Mouse (Mus musculus) mouse embryonic stem cell (cell line): ENCODE data around the gene Apbb1.

Experiments used
- in situ Hi-C, 2 experiments: fragments of 300-500 bp; cut with MboI; formaldehyde crosslinking; loops; 1 replicate in 1 of 2; 3 replicates in 1 of 2; pipeline ENCODE4 v1.14.3; 2019 to 2020; ENCODE audit warnings: low sequenced_read_pairs in 2 of 2, low pct_unique_long_range_greater_than_20kb in 1 of 2, mixed read lengths in 1 of 2; ENCODE audit not compliant: unreplicated experiment in 1 of 2

Gene Apbb1

GRCm38 (mm10) chr7:105545986-105546385 is 35.5 kb downstream of the Apbb1 start:
- in situ Hi-C loops = no loop called here

- in situ Hi-C loops = no loop called here
Measured at GRCm38 (mm10) chr7:105534162-105534561, 47.3 kb downstream of the Apbb1 start.

DNA sequence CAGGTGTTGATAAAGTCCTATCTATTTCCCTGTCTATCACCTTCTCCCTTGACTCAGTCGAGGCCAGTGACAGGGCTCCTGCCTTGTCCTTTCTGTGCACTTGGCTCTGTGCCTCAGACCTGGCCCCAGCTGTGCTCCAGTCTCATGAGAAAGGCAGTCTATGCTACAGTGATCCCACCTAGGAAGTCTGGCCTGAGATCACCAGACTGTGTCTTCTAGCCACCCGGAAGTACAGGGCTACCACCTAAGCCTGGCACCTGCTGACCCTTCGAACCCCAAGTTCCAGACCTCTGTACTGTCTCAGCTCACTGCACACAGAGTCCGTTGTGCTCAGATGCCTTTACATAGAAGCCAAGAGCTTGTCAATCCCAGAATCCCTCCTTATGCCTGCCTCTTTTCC is 53.4 kb downstream of the Apbb1 start:
- in situ Hi-C loops = no loop called here

DNA sequence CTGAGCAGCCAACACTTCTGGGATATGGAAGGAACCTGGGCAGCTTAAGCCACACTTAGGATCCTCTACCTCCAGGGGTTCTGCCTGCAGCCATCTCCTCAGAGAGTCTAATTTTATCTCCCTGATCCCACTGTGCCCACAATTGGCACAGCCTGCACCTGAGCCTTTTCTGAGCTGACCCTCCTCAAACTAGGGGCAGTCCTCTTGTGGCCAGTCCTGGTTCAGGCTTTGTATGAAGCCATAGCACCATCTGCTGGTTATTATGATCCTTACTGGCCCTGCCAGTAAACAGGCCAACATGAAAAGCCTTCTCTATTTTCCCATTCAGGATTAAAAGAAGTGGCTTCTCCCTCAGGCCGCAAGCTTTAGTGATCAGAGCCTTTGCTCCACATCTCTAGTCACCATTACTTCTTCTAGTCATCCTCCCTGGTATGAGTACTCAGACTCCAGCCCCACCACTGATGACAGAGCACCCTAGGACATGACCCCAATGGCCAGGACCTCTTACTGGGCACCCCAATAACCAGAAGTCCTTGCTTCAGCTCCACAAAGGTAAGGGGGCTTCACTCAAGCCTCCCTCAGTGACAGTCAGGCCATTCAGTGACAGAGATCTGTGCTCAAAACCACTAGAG is 54.0 kb downstream of the Apbb1 start:
- in situ Hi-C loops = no loop called here

- in situ Hi-C loops = loop anchor here (25.0 kb wide), 1 partner anchor 287 kb away; no protein-coding TSS in a partner anchor
Measured at GRCm38 (mm10) chr7:105524222-105524621, 57.2 kb downstream of the Apbb1 start.

DNA sequence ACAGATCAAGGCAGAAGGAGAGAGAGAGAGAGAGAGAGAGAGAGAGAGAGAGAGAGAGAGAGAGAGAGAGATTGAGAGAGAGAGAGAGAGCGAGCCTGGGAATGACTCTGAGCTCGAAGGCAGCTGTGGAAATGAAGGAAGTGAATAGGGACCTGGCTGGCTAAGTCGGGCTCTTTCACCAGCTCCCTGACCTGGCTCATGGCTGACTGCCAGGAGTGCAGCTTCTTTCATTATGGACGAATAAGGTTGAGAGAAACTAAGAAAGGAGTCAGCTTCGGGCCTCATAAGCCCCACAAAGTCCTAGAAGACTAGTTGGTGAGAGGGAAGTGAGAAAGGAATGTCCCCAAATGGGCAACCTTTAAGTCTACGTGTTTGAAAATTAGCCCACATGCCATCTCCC is 61.3 kb downstream of the Apbb1 start:
- in situ Hi-C loops = loop anchor here (25.0 kb wide), 1 partner anchor 283 kb away; no protein-coding TSS in a partner anchor

GRCm38 (mm10) chr7:105519771-105520170 is 61.7 kb downstream of the Apbb1 start:
- in situ Hi-C loops = loop anchor here (25.0 kb wide), 1 partner anchor 282 kb away; no protein-coding TSS in a partner anchor

DNA sequence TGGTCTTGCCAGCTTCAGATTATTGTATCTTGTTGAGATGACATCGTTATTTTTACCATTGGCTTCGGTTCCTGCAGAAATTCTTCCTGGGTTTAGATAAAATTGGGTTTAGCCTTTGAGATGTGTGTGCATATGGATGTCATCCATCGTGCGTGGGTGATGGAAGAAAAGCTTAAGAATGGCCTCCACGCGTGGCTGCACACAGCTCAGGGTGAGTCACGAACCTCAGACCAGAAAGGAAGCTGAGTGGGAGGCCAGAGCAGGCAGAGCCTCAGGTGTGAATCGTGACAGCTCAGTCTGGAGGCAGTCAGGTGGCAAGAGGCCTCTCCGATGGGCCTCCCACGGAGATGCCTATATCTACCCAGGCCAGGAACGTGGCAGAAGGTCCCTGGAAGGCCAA is 62.1 kb downstream of the Apbb1 start:
- in situ Hi-C loops = loop anchor here (25.0 kb wide), 1 partner anchor 282 kb away; no protein-coding TSS in a partner anchor

DNA sequence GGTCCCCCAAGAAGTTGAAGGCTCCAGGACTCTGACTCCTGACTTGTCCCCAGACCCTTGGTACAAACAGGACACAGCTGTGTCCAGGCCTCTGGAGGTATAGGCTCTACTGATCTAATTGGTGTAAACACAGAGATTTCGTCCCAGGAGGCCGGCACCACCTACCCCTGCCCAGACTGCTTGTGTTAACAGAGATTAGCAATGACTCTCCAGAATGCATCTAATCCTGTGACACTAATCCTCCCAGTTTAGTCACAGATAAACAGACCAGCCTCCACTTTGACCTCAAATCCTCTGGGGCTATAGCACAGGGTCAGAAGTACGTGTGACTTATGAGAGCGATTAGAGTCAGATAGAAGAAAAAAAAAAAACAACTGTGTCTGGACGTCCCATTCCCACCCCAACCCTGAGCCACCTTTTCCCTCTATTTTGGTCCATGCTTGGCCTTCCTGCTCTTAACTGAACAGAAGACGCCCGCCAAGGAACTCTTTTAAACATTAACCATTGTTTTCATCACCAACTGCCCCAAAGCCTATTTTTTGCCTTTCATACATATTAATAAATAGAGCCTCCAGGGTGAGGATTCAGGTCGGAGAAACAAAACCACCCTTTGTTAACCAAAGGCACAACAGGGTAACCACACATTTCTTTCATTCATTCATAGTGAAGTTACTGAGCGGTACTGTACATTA is 64.6 kb downstream of the Apbb1 start:
- in situ Hi-C loops = loop anchor here (25.0 kb wide), 1 partner anchor 280 kb away; no protein-coding TSS in a partner anchor

DNA sequence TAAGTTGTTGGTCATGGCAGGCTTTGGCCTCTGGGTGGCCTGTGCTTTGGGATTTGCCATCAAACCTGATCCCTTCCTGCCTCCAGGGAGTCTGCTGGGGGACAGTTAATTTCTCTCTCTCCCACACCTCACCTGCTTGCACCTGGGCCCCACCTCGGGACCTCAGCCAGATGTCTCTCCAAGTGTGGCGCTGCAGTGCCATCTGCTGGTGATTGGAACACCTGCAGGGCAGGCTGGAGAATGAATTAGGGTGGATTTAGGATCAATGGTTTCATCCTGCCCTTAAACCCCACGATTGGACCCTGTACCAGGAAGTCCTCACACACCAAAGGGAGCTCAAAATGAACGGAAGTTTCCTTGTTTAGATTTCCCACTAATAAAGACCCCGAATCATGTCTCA is 66.3 kb downstream of the Apbb1 start:
- in situ Hi-C loops = loop anchor here (25.0 kb wide), 1 partner anchor 278 kb away; no protein-coding TSS in a partner anchor

DNA sequence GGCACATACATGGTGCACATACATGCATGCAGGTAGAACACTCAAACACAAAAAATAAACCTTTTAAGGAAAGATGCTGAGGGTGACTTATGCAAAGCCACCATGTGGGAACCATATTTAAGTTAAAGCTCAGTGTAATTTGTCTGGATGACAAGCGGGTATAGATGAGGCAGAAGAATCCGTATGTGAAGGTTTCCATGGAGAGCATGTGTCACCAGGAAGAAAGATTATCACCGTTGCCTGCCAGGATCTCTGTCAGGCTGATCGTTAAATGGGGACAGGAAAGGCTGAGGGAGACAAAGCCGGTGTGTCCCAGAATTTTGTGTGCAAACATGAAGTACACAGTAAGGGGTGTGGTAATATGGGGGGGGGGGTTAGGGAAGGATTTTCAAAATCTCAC is 66.9 kb downstream of the Apbb1 start:
- in situ Hi-C loops = loop anchor here (25.0 kb wide), 1 partner anchor 277 kb away; no protein-coding TSS in a partner anchor

DNA sequence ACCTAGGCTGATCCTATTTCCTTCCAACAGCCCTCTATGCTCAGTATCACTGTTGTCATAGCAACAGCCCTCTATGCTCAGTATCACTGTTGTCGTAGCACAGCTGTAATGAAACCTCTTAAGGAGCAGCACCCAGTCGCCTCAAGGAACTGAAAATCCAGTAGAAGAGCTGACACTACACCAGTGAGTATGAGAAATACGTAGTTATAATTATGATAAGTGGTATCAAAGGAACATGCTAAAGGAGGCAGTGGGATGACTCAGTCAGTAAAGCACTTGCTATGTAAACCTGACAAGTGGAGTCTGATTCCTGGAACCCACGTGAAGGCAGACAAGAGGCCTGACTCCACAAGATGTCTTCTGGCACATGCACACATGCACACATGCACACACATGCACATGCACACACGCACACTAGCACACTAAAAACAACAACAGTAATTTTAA is 67.6 kb downstream of the Apbb1 start:
- in situ Hi-C loops = loop anchor here (25.0 kb wide), 1 partner anchor 277 kb away; no protein-coding TSS in a partner anchor

DNA sequence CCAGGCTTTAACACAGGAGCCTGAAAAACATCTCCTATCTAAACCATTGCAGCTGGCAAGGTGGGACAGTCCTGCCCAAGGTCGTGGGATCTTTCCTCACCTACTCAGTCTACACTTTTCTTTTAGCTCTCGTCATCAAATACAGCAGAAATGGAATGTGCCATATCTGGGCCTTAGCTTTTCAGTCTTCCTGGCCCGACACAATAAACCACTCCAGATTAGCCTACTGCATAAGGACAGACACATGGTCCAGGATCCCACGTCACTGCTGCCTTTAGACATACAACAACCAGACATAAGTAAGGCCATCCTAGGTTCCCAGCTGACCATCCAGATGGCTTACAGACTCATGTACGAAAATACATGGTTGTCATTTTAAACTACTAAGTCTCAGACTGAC is 71.3 kb downstream of the Apbb1 start:
- in situ Hi-C loops = loop anchor here (25.0 kb wide), 1 partner anchor 273 kb away; no protein-coding TSS in a partner anchor
